Mouse (Mus musculus): Measurements from ENCODE around the gene Ssbp3. TPM values are rescaled to one million over a fixed set of nuclear protein-coding genes. Genes with fewer than 3 reads are reported as not detected.

Gene Ssbp3
- total RNA-seq, 1 experiment from 2014 or later = 47.4 TPM

DNA sequence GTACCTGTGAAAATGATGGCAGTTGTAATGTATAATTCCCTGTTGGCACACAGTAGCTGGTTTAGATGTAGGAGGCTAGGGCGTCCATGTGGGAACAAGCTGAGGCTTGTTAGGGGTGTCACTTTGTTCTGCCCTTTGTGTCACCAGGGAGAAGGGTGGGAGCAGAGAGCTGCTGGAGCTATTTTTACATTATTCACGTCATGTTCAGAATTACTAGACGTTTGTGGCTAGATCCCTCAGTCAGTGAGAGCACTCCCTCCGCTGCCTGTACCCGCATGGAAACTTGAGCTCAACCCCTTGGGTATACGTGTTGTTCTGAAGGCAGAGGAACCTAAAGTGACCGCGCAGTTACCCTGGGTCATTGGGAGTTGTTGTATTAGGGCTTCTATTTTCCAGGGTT is 58.4 kb downstream of the Ssbp3 start:
- ATAC-seq (replicated peaks in 1 of 2; ENCODE audit: insufficient read depth in 1 of 2, low FRiP score in 2 of 2, low TSS enrichment in 1 of 2, low read depth in 1 of 2, poor library complexity in 2 of 2, severe bottlenecking in 2 of 2) = peak in 1 of 2 experiments; percentile 26; a peak in 1 of 4 replicates

DNA sequence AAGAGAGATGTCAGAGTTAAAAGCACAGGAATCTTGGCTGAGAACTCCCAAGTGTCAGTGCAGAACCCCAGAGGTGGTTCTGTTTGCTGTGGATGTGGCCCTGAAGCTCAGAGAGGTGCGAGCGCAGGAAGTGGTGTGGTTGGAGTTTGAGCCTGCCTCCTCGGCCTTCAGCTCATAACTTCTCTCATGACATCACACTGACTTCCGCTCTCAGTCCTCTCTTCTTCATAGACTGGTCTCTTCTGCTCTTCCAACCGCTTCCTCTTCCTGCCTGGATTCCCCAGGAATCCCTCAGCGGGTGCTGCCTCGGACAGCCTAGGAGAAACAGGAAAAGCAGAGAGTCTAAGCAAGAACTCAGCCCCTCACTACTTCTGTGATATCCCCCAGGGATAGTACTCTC is 60.3 kb downstream of the Ssbp3 start:
- peak; percentile 83 to 91 for ATAC-seq (replicated peaks in 1 of 2; ENCODE audit: insufficient read depth in 1 of 2, low FRiP score in 2 of 2, low TSS enrichment in 1 of 2, low read depth in 1 of 2, poor library complexity in 2 of 2, severe bottlenecking in 2 of 2)

- no peak for ATAC-seq (replicated peaks in 1 of 2; ENCODE audit: insufficient read depth in 1 of 2, low FRiP score in 2 of 2, low TSS enrichment in 1 of 2, low read depth in 1 of 2, poor library complexity in 2 of 2, severe bottlenecking in 2 of 2)
Measured at GRCm38 (mm10) chr4:106972061-106972460, 61.6 kb downstream of the Ssbp3 start.

- ATAC-seq (replicated peaks in 1 of 2; ENCODE audit: insufficient read depth in 1 of 2, low FRiP score in 2 of 2, low TSS enrichment in 1 of 2, low read depth in 1 of 2, poor library complexity in 2 of 2, severe bottlenecking in 2 of 2) = no peak
Measured at GRCm38 (mm10) chr4:106972461-106973384, 62.2 kb downstream of the Ssbp3 start.

- ATAC-seq (replicated peaks in 1 of 2; ENCODE audit: insufficient read depth in 1 of 2, low FRiP score in 2 of 2, low TSS enrichment in 1 of 2, low read depth in 1 of 2, poor library complexity in 2 of 2, severe bottlenecking in 2 of 2) = no peak
Measured at GRCm38 (mm10) chr4:106975324-106975723, 64.8 kb downstream of the Ssbp3 start.

DNA sequence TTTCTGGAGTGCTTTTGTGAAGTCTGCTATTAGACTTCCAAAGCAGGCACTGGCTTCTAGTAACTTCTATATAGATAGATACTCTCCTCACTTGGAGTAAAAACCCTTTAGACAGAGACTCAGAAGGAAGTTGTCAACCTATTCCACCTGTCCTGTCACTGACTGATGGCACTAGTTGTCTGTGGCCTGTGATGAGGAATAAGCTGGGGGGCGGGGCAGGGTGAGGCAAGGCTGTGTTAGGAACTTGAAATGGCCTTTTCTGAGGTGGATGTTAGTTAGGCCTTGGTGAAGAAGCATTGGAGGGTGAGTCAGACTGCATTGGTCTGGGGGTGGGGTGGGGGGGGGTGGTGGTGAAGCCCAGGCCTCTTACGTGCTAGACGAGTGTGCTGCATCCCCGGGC is 65.4 kb downstream of the Ssbp3 start:
- no peak for ATAC-seq (replicated peaks in 1 of 2; ENCODE audit: insufficient read depth in 1 of 2, low FRiP score in 2 of 2, low TSS enrichment in 1 of 2, low read depth in 1 of 2, poor library complexity in 2 of 2, severe bottlenecking in 2 of 2)

DNA sequence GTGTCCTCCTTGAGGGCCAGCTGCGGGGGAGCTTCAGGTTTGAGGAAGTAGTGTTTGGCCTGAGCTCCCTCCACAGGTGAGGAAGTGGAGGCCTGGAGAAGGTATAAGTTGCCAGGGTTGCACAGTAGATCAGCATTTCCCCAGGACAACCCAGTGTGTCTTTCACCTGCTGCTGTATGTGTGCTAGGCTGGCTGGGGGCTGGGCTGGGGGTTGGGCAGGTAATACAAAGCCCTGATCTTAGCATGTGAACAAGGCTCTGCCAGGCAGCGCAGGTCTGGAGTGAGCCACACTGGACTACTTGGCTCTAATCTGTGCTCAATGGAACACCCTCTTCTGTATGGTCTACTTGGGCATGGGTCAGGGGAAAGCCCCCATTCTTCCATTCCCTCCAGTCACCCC is 66.1 kb downstream of the Ssbp3 start:
- ATAC-seq (replicated peaks in 1 of 2; ENCODE audit: insufficient read depth in 1 of 2, low FRiP score in 2 of 2, low TSS enrichment in 1 of 2, low read depth in 1 of 2, poor library complexity in 2 of 2, severe bottlenecking in 2 of 2) = no peak

DNA sequence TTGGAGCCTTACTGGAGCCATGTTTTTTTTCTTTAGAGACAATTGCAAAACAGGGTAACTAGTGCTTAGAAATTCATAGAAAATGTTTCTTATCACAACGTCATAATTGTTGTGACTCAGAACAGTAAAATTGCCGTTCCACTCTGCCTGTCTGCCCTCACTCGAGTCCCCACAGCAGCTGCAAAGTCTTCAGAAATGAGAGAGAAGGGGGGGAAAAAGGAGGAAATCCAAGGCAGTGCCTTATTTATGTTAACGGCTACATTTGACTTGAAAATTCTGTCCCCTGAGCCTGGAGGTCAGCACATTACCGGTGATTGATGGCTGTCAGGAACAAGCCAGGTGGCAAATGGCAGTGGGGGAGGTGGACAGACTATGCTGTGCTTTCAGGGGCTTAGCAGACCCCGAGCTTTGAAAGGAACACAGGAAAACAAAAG is 66.7 kb downstream of the Ssbp3 start:
- no peak for ATAC-seq (replicated peaks in 1 of 2; ENCODE audit: insufficient read depth in 1 of 2, low FRiP score in 2 of 2, low TSS enrichment in 1 of 2, low read depth in 1 of 2, poor library complexity in 2 of 2, severe bottlenecking in 2 of 2)

DNA sequence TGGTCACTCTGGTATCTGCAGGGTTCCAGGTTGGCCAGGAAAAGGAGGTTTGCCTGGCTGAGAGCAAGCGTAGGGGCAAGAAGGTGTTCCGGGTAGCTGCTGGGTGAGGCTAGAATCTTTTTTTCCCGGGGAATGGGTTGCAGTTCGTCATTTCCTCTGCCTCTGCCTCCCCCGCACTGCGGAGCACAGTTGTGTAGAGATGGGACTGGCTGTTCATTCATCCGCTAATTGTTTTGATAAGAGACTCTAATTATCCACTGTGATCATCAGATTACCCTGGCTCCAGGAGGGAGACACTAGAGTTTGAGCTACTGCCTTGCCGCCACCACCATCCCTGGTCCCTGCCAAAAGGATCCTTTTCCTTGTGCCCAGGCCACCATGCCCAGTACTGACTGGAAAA is 67.9 kb downstream of the Ssbp3 start:
- no peak for ATAC-seq (replicated peaks in 1 of 2; ENCODE audit: insufficient read depth in 1 of 2, low FRiP score in 2 of 2, low TSS enrichment in 1 of 2, low read depth in 1 of 2, poor library complexity in 2 of 2, severe bottlenecking in 2 of 2)

- ATAC-seq (replicated peaks in 1 of 2; ENCODE audit: insufficient read depth in 1 of 2, low FRiP score in 2 of 2, low TSS enrichment in 1 of 2, low read depth in 1 of 2, poor library complexity in 2 of 2, severe bottlenecking in 2 of 2) = 0 out of 4 replicates have a peak, but pooled peaks of 1 of the 2 experiments have one; percentile 11
Measured at GRCm38 (mm10) chr4:106980669-106981068, 70.2 kb downstream of the Ssbp3 start.

- no peak for ATAC-seq (replicated peaks in 1 of 2; ENCODE audit: insufficient read depth in 1 of 2, low FRiP score in 2 of 2, low TSS enrichment in 1 of 2, low read depth in 1 of 2, poor library complexity in 2 of 2, severe bottlenecking in 2 of 2)
Measured at GRCm38 (mm10) chr4:106981385-106982103, 71.0 kb downstream of the Ssbp3 start.

DNA sequence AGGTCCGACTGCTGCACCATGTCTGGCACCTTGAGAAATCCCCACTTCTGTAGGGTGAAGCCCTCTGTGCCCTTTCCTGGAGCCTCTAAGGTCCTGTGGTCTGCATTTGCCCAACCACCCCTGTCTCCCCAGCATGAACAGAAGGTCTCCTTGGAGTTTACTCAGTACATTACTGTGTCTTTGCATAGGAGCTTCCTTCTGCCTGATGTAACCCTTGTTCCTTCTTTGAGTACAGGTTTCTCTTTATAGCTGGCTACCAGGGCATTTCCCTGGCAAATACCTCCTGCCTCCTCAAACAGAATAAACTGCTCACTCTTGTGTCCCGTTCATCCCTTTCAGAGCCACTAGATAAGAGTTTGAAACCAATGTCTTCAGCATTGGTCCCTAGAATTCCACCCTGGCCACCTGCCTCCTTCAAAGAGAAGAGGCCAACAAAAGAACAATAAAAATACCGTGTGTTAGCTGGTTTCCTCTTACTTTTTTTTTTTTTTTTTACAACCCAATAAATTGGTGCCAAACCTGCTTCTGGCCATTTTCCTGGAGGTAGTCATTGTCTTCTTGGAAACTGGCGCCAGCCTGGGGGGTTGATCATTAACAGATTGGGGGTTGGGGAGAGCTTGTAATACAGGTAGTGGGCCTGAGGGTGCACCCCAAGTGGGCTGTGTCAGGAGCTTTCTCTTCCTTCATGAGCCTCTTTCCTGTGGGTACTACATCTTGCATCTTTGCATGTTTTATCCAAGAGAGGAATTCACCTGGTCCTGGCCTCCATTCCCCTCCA is 72.0 kb downstream of the Ssbp3 start:
- ATAC-seq (replicated peaks in 1 of 2; ENCODE audit: insufficient read depth in 1 of 2, low FRiP score in 2 of 2, low TSS enrichment in 1 of 2, low read depth in 1 of 2, poor library complexity in 2 of 2, severe bottlenecking in 2 of 2) = no peak

GRCm38 (mm10) chr4:106983908-106984515 is 73.5 kb downstream of the Ssbp3 start:
- ATAC-seq (replicated peaks in 1 of 2; ENCODE audit: insufficient read depth in 1 of 2, low FRiP score in 2 of 2, low TSS enrichment in 1 of 2, low read depth in 1 of 2, poor library complexity in 2 of 2, severe bottlenecking in 2 of 2) = no peak

- no peak for ATAC-seq (replicated peaks in 1 of 2; ENCODE audit: insufficient read depth in 1 of 2, low FRiP score in 2 of 2, low TSS enrichment in 1 of 2, low read depth in 1 of 2, poor library complexity in 2 of 2, severe bottlenecking in 2 of 2)
Measured at GRCm38 (mm10) chr4:106985289-106985688, 74.8 kb downstream of the Ssbp3 start.

DNA sequence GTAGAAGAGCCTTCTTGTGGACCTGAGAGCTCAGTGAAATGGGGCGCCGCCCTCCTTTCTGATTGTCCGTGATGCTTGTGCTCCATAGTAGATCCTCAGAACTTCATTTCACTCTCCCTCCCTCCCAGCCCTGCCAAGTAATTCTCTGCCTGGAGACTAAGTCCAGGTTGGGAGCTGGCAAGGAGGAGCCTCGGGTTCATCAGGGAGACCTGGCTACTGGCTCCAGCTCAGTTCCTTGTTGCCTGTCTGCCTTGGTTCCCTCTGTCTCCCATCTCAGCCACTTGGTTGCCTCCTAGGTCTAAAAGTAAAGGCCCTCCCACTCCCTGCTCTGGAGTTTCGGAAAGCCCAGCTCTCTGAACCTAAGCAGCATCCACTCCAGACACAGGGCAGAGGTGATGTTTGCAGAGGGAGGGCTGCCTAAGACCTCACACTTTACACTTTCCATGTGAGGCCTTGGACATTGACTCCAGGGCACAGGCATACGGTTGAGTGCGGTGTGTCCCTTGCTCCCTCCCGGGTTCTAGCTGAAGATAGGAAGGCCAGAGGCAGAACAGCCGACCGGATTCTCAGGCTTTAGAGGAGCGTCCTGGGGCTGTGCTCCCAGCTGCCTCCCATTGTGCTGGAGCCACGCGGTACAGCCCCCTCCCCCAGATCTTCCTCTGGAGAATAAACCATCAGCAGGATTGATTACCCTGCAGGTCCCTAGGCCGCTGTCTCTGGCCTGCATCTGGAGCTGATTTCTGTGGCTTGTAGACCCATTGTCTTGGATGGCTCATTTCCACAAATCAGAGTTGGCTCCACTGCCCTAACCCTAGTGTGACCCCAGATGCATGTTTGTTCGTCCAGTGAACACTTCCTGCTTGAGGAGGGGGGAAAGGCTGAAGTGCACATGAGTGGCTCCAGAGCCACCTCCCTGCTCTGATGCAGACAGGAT is 75.7 kb downstream of the Ssbp3 start:
- ATAC-seq (replicated peaks in 1 of 2; ENCODE audit: insufficient read depth in 1 of 2, low FRiP score in 2 of 2, low TSS enrichment in 1 of 2, low read depth in 1 of 2, poor library complexity in 2 of 2, severe bottlenecking in 2 of 2) = no peak

DNA sequence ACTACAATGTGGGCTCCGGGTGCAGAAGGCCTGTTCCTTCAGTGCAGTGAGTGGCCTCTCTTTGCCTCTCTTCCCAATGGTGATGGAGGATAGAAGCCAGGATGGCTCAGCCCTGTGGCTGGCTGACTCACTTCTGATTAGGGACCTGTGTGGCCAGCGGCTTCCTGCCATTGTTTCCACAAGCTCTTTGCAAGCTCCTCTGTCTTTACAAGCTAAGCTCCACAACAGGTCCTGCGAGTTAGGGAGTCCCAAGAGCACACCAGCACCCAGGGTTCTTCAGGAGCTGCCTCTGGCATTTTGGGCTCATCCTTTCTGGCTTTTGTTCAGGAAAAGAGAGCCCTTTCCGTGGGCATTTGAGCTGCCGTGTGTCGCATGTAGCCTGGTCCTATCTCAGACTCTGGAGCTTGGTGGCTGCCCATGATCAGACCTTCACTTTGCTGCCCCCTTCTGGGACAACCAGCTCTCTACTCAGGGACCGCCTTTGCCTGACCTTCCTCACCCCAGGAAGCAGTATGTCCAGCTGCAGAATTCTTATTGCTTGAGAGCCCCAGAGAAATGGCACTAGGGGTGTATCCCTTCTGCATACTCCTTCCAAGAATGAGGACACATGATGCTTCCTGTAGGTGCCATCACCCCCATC is 77.3 kb downstream of the Ssbp3 start:
- peak; percentile 85 to 90 for ATAC-seq (replicated peaks in 1 of 2; ENCODE audit: insufficient read depth in 1 of 2, low FRiP score in 2 of 2, low TSS enrichment in 1 of 2, low read depth in 1 of 2, poor library complexity in 2 of 2, severe bottlenecking in 2 of 2)

All from hematopoietic stem cell, adult 5-6 weeks (primary cell).